Mouse (Mus musculus) monocyte, adult 5-6 weeks (primary cell): ENCODE data around the gene Ccl1. TPM values are rescaled to one million over a fixed set of nuclear protein-coding genes. Genes with fewer than 3 reads are reported as not detected.

Source experiments
- ATAC-seq: fragments of 153-309, 156-312 bp; replicated peaks from 2 replicates; pipeline ENCODE4 v1.8.0; 2017; ENCODE audit warnings: mild to moderate bottlenecking; ENCODE audit not compliant: low TSS enrichment, insufficient number of reproducible peaks, severe bottlenecking, poor library complexity, low FRiP score
- total RNA-seq: library from RNA; stranded (forward); fragments of 200-1000, 200-491, 200-594 nt; gene quantifications from 3 replicates; pipeline ENCODE4 v1.2.3, GENCODE M21; 2017

The Ccl1 gene
- total RNA-seq, 1 experiment from 2014 or later: not detected

DNA sequence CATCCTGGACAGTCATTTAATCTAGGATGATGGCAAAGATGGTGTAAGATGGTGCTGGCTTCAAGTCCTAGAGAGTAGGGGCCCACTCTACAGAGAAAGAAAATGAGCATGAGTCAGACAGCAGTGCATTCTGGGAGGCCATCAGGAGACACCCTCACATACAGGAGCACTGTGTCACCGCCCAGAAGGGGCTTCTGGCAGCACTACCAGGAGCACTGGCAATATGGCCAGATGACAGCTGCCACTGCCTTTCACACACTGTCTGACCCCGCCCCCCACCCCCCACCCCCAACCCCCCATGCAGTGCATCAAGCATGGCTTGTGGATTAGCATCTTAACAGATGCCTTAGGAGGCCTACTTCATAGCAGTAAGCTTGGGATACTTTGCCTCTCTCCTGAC, 89.0 kb downstream of the Ccl1 start:
- no peak for ATAC-seq

DNA sequence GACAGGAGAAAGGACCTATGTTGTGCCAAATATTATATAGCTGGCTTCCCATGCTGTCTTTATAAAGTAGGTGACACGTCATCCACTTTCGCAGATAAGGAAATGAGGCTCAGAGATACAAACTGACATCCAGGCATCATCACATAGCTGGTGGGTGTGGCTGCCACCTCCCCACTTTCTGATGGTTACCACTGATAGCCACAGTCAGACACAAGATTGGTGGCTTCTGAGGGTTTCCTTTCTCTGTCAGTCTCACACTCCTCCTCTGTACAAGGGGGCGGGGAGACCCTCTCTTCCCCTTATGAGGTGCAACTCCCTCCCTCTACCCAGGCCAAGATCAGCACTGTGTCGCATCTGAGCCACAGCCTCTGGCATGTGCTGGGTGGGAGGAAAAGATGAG, 91.1 kb downstream of the Ccl1 start:
- no peak for ATAC-seq

DNA sequence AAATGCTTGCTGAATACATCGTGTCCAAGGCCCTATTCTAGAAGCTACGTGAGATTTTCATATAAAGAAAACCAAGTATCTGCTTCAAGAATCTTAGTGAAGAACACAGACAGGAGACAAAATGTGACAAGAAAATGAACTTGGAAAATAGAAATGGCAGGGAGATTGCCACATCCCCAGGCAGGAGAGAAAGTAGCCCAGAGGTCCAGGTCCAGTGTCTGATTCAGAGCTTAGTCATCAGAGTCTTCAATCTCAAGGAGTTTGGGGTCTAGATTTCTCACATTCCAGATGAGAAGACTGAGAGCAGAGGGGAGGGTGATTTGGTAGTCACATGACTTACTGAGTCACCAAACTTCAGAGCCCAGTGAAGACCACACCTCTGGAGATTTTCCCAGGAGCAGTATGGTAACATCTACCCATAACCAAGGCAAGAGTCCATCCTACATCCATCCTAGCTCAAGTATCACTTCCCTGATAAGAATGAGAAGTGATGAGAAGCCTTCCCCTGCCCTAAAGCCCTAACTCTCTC, 98.5 kb downstream of the Ccl1 start:
- ATAC-seq: no peak

DNA sequence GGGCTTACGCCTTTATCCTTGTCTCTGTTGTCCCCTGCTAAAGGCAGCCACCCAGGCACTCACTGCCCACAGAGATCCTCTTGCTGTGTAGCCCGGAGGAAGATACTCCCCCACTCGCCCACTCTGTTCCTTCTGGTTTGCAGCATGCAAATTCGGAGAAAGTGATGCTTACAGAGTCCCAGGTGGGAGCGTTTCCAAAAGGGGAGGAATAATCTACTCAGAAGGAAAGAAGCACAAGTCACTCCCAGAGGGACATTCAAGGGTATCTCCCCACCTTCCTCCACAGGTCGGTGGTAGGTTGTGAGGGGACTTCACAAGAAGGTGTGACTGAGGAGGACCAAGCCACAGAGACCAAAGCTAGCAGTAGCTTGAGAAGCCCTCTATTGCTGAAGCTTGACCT, 100.3 kb downstream of the Ccl1 start:
- ATAC-seq: no peak

DNA sequence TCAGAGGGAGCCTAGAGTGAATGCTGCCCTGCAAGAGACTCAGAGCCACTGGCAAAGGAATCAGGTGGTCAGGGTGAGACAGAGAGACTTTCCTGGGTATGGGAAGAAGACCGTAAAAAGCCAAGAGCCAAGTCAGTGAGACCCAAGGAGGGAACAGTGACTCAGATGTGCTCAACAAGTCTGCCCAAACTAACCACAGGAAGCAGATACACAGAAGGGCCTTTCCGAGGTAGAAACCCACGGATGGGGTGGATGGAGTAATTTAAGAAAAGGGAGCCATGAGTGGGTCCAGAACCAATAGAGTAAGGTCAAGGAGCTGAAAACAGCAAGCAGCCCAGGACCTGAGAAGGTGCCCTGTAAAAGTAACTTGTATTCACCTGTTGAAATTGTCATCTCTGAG, 101.8 kb downstream of the Ccl1 start:
- ATAC-seq: no peak

DNA sequence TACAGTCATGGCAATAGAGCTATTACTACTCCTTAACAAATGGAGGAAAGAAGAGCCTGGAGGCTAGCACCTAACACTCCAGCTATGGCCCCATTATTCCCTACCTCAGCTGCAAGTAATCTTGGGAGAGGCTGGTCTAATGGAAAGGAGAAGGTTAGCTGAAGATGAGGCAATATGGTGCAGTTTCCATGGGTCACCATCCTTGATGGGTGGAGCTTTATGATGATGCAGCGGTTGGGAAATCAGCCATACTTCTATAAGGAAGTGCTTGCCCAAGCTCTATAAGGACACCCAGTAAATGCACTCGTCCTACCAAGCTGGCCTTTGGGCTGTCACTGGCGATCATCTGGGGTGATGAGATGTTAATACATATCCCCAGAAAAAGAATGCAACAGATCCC, 107.7 kb downstream of the Ccl1 start:
- ATAC-seq: no peak

DNA sequence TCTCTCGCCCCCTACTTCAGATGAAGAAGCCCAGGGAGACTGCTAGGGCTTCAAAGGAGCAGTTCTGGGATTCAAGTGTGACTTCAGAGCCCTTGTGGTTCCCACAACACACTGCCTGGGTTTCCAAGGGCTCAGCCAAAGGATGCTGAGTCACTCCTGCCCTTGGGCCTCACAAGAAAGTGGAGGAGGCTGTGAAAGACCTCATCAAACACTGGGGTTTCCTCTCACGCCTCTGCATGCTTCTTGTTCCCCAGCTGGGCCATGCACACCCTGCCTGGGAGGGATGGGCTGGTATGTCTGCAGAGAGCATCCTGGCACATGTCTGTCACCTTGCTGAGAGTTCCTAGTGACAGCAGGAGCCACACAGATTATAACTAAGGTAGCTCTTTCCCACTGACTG, 110.5 kb downstream of the Ccl1 start:
- ATAC-seq: no peak

DNA sequence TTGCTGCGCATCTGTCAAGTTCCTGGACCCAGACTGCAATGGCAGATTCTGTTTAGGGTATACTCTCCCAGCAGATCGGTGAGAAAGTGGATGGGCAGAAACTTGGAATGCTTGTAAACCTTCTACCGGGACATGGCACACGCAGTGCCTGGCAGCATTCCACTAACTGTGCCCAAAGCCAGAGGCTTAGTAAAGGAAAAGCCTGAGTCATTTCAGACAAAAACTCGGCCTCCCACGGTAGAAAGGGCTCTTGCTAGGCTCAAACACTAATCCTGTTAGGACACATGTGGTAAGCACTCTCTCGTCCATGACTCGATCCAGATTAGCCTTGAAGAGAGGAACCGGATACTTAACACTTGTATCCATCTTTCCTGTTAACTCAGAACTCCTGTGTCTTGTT, 111.7 kb downstream of the Ccl1 start:
- ATAC-seq: no peak

DNA sequence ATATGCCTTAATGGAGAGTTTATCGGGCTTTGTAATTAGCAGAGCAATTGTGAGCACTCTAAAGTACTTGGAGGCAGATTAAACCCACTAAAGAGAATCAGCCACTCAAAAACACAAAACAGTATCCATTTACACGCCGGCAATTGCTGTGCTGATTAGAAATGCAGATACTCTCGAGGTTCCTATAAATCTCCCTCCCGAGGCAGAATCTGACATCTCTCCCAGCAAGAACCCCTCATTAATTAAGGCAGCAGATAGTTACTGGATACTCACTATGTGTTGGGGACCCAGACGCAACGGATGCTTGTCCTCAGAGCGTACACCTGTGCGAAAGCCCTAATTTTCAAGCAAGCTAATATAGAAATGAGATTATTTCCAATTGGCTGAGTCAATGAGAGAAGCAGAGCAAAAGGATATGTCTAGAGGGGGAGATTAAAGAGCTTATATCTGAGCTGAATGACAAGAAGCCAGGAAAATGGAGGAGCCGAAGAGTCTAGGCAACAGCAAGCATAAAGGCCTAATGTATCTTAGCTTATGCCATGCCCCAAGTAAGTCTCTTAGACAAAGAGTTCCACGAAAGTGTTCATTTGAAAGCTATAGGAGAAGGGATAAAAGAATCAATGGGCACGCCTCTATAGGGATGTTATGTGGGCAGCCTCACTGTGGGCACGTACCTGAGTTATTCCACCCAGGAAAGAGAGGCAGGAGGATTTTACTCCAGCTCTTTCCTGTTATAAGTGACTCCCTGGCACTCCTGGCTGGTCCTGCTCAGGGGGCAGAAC, 115.5 kb downstream of the Ccl1 start:
- ATAC-seq: no peak

DNA sequence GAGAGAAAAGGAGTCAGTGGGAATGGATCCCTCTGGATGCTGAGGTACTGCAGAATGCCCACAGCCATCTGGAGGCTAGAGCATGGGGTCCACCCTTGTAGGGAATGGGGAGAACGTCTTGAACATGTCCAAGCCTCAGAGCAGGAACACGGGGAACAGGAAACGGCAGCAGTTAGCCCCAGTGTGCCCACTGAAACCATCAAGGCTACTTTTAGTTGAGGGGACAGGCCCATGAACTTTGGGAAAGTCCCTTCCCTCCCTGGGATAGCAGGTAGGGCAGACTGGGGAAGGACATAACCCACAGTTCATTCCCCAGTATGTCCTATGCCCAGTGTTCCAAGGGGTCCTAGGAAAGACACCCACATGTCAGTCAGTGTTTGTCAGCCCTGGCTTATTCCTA, 119.8 kb downstream of the Ccl1 start:
- ATAC-seq: no peak

DNA sequence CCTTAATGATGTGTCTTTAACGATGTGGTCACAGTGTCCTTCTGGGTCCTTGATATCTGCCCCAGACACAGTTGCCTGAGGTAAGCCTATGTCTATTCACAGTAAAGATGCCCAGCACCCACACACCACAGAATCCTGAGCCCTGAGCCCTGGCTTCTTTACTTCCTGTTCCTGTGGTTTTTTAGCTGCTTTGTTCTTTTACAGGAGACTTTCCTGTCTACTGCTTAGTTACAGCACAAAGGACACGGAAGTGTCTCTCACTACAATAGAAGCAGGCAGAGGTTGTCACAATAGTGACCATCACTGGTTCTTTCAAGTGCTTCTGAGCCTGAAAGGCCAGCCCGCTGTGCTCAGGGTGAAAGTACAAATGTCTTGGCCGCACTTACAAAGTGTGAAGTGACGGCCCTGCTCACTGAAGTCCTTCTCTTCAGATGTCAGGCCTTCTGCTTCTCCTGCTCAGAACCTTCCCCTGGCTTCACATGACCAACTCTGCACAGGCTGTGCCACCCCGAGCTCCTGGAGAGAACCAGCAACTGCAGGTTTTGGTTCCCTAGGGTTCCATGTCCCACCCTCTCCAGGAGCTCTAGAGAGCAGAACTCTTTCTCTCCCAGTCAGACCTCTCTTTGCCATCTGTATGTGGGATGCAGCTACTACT, 122.1 kb downstream of the Ccl1 start:
- ATAC-seq: no peak

DNA sequence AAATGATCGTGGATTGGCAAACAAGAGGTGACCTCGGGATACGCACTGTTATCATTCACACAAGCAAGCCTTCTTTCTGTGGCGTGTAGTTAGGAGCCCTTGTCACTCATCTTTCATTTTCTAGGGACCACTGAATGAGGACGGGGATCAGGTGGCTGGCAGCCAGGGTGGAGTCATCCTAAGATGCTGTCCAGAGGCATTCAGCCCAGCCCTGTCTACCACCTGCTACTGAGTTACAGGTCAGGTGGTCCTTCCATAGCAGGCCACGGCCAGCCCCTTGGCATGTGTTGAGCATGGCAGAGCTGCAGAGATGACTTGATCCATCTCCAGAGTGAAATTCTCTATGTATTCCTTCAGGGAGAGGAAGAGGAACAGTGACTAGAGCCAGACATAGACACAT, 123.1 kb downstream of the Ccl1 start:
- ATAC-seq: no peak

DNA sequence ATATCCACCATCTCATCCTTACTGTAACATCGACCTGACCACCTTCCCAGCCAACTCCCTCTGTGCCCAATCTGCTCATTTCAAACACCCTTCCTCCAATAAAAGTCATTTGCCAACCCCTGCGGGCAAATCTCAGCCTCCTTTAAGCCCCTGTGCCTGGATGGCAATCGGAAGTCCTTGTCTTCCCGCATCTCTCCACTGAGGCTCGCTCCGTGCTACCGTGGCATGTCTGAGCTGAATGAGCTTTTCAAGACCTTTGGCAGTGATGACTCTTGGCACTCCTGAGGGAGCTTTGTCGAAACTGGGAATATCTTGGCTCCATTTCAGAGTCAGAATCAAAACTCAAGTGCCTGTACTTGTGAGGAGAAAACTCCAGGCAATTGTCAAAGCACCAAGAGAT, 124.2 kb downstream of the Ccl1 start:
- ATAC-seq: no peak

DNA sequence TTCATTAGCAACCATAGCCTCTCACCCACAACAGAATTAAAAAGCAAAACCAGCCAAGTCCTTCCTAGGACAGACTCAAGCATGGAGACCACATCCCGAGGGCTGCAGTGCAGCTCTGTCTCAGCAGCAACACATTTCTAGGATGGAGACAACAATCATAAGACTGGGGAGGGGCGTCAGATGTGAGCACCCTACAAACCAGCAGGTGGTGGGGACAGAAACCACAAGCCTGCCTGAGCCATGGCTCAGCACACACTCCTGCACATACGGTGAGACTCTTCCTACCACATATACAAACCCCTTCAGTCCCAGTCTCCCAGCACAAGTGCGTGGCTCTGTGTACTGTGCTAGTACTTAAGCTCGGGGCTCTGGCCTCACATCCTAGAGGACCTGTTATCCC, 127.3 kb downstream of the Ccl1 start:
- no peak for ATAC-seq

DNA sequence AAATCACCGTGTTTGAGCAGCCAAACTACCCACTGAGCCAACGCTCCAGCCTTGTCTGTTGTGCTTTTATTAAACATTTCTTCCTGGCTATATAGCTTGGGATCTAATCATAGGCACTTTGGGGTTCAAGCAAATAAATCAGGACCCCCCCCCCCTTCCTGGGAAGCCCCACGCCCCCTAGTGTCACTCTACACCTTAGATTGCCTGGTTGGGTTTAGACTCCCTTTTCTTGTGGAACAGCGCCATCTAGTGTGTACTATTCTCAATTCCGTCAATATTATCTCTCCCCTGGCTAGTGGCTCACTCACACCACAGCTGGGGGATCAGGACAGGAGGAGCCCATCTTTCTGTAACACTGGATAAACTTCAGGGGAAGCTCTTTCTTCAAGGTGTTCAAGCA, 127.8 kb downstream of the Ccl1 start:
- 0 out of 2 replicates have a peak, but pooled peaks have one; percentile 44 for ATAC-seq

DNA sequence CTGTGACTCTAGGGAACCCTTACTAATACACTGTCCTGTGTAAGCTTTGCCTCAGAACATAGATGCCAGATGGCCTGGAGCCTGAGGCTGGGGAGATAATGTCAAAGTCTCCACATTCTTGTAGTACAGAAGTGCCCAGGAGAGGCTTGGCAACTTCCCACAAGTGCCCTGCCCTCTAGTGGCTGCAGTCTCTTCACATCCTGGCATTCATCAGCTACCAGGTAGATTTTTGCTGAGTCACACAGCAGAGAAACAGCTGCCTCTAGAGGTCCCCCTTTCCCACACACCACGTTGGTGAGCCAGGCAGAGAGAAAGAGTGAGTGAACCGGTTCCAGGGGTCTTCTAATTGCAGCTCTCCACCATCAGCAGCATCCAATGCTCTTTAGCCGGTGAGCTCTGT, 130.7 kb downstream of the Ccl1 start:
- ATAC-seq: peak; percentile 32

DNA sequence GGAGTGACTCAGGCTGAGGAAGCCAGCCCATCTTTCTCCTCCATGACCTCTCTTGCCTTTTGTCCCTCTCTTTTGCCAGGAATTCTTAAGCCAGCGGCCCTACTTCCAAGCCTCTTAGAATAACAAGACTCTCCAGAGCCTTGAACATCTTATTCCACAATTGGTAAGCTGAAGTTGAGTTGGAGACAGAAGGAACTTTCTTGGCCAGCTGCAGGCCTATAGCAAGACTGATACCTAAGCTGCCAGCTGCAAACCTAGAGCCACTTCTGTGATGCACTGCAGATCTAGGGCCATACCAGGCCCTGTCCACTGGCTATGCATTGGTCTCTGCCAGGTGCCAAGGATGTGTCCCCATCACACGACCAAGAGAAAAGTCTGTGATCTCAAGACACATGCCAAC, 132.0 kb downstream of the Ccl1 start:
- no peak for ATAC-seq

DNA sequence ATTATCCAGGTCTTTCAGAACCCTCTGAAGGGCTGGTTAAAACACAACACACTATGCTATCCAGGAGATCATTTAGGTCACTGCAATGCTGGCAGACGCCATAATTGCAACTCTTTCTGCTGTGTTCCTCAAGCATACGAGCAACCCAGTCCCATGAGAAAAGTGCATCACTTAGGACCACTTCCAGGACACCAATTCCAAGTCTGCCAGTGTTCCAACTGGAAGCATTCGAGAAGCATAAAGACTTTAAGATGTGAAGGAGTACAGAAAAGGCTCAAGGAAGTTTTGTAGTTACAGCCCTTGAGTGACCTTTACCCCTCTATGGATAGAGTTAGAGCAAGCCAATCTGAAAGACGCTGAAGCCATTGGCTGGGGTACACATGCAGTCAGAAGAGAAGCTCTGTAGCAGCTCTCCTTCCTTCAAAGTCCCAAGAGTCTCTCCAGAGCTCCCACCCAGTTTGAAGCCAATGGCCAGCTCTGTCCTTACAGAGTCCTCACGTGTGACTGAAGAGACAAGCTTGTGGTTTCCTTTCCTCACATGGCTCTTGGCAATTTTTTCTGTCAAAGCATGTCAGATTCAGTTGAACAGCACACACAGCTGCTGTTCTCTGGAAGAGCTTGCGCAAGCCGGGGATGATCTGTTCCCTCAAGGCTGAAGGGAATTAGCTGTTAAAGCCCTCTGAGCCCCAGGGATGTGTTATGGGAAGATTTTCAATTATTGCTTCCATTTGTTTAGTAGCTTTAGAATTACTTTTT, 134.0 kb downstream of the Ccl1 start:
- no peak for ATAC-seq

DNA sequence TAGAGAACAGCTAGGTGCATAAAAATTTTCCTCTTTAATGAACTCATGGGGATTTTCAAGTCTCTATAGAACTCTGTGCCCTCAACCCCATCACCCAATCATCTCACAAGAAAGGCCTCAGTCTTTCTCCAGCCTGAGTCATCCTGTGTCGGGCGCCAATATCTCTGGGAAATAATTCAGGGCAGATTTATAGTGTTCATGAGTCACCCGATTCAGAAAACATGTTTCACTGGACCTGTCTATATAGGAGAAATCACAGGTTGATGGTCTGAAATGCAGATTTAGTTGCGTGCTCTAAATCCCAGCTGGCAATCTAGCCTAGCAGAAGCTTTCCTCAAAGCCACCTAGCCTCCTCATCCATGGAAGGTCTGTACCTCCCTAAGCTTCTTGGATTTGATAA, 136.0 kb downstream of the Ccl1 start:
- ATAC-seq: no peak

DNA sequence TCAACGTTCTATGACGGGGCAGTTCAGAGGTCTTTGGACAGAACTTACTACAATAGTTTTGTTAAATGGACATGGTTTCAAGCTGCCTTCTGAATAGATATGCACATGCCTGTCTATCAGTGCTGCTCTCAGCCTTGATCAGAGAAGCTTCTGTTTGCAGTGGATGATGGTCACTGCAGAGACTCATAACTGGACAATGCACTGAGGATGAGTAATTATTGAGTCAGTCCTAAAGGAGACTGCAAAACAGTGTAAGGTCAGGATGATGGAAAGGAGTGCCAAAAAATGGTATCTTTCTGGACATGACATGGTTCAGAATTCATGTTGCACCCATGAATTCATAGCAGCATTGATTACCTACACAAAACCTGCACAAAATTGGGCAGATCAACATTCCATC, 137.2 kb downstream of the Ccl1 start:
- no peak for ATAC-seq
